Mouse (Mus musculus) fibroblast of lung, adult 2 months (primary cell): ENCODE measurements around the gene Tnks2.

Experiments
- DNase-seq: peaks from one replicate; pipeline ENCODE4 v3.0.0-alpha.2; 2011; ENCODE audit warnings: low read depth

Gene Tnks2

DNA sequence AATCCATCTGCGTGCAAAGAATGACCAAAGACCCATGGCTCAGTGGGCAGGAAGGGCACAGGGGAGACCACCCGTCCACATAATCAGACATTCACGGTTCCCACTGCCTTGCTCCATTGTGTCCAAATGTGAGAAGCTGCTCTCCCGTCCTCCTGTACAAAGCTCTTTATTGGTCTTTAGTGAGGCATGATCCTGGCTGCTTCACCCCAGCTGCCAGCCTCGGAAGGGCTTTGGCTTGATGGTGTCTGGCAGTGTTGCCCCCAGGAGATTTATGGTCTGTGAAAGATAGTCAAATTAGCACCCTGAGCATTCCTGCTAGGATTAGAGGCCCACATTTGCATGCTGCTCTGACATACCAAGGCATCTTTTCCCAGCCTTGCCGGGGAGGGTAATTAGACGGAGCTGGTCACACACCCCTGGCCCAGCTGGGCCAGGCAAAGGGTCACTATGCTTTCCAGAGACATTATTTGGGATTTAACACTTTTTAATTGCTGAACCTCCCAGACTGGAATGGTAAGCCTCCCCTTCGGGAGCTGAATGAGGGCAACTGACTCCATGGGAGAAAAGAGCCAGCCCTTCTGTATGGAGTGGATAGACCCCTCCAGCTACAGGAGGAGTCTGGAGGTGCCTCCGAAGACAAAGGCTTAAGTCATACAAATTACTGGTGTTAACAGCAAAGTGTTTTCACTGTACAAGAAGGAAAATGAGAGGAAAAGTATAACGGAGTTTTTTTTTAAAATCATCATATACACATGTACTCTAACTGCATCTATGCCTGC is 62.9 kb downstream of the Tnks2 start:
- DNase-seq = no peak

DNA sequence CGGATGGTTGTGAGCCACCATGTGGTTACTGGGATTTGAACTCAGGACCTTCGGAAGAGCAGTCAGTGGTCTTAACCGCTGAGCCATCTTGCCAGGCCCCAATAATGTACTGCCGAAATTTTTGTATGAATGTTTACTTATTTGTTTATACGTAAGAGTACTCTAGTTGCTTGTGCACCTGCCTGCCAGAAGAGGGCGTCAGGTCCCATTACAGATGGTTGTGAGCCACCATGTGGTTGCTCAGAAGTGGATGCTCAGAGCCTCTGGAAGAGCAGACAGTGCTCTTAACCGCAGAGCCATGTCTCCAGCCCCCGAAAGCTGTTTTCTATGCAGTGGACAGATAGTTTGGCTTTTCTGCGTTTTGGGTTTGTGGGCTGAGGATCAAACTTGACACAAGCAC is 63.7 kb downstream of the Tnks2 start:
- DNase-seq = no peak

DNA sequence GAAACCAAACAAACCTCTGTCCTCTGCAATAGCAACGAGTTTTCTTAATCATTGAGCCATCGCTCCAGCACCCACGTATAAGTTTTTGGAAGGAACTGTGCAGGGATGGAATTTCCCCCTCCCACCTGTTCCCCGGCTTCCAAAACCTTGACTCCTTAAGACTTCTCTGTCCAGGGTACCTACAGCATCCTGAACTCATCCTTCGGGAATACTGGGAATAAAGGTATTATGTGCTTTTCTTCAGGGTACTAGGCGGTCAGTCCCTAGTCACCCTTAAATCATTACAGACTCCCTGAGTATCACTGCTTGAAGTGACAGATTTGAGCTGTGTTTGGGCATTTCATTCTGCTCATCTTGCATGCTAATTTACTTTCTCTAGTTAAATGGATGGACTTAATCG is 69.3 kb downstream of the Tnks2 start:
- no peak for DNase-seq

DNA sequence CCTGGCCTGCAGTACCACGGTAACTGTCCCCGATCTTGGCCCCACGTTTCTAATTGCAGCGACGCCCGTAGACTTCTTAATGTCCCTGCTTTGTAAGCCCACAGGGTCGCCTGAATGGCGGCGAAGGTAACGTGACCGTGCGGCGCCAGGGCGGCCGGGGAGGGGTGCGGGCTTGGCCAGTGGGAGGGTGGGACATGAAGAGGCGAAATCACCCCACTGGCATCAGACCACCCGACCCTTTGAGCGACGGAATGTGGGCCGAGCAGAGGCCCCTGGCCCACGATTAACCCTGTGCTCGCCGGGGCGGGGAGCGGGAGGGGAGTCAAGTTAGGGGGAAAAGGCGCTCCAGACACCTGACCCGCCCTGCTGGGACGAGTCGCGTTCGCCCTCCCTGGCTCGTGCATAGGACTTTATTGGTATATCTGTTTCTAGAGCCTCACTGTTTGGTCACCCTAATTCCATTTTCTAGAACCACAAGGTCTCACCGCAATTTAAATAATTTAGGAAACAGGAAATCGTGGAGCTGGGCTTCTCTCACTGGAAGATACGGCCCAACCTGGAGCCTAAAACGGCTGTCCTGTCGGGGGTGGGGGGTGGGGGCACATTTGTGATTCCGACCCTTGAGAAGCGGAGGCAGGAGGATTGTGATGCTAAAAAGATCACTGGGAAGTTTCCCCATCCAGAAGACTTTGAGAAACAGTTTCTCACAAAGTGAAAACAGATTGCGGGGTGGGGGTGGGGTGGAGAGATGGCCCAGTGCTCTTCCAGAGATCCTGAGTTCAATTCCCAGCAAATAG is 70.4 kb downstream of the Tnks2 start:
- DNase-seq = no peak

DNA sequence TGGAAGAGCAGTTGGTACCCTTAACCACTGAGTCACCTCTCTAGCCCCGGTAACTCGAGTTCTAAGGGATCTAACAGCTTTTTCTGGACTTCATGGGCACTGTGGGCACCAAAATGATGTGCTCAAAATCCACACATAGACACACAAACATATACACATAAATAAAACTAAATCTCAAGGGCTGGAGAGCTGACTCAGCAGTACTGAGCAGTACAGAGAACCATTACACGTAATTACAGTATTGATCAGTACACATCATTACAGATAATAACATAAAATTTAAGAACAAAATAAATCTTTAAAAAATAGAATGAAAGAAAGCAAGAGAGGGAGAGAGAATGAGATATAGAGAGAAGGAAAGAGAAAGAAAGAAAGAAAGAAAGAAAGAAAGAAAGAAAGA is 75.1 kb downstream of the Tnks2 start:
- no peak for DNase-seq

DNA sequence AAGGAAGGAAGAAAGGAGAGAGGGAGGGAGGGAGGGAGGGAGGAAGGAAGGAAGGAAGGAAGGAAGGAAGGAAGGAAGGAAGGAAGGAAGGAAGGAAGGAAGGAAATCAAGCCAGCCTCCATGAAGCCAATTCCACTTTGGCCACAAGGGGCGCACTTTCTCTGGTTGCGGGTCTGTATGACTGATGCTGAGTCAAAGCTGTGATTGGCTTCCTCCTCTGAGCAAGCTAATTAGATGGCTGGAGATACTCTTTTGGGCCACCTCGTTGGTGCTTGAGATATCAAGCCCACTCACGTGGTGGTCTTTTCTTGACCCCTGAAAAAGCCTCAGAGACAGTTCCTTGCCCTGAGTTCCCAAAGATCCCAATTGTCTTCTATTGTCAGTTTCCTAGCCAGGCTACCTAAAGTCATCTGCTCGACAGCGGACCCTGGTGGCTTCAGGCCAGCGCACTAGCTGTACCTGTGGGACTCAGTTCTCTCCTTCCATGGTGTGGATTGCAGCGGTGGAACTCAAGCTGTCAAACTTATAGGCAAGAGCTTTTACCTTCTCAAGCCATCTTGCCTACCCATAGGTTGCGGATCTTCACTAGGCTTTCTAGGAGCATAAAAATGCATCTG is 75.8 kb downstream of the Tnks2 start:
- DNase-seq = no peak

DNA sequence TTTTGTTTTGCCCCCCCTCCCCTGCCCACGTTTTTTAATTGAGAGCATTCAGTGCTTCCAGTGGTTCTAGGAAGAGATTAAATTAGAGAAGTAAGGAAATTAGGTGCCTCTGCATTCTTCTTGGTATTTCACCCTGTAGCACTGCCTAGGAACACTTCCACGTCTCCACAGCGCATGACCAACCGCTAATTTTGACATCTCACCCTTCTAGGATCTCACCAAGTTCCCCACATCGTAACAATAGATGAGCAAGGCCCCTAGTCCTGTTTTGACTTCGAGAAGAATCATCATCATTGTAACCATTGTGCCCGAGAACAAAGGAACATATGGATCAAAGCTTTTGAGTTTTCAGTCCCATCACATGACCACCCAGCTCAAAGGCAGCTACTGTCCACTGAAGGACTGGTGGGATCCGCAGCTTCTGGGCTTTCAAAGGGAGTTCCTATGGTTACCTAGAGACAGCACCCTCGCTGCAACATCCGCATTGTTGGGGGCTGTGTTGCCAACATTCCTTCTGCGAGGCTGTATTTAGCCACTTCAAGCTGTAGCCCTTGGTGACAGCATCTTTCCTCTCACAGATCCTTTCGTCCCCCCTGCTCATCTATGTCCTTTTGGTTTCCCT is 76.5 kb downstream of the Tnks2 start:
- DNase-seq = no peak

DNA sequence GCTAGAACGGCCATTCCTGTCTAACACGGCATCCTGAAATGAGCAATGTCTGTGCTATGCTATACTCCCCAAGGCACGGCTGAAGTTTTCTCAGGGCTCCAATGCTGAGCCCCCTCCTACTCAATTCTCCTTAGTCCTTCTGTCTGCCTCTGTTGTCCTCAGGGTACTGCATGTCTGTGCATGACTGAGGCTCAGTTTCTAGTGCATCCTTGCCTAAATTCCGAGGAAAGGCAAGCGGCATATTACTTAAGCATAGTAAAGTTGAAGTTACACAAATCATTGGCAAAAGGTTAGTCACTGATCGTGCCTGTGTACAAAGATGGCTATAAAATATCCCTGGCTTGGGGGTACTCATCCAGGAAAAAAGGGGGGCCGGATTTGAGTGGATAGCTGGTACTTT is 79.0 kb downstream of the Tnks2 start:
- DNase-seq = no peak

DNA sequence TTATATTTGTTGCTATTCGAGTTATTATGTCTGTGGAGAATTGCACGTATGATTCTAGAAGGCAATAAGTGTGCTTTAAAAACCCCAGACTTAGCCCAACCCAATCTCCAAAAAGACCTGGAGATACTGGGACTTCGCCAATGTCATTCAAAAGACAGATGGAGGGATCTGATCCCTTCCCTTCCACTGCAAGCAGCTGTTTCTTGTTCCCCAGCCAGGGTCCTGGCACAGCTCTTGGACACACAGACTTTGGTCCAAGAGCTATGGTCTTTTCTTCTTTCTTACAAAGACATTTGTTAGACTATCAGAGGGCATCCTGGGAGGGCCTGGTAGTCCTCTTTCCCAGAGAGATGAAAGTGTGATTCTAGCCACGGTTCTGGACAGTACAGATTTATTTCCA is 82.2 kb downstream of the Tnks2 start:
- no peak for DNase-seq

DNA sequence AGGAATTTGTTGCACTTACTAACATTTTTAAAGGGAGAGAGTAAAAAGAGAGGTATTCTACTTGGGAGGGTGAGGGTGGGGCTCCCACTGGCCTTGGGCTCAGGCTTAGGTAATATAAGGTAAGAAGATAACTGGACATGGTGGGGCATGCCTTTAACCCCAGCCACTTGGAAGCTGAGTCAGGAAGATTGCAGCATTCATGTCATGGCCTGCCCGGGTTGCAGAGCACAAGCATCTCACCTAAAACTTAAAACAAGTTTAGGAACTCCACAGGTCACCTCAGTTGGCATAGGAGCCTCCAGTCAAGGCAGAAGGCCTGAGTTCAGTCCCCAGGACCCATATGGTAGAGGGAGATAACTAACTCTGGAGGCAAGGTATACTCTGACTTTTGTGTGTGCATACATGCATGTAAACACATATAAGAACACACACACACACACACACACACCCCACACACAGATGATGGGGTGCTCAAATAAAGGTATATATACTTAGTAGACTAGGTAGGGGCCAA is 82.9 kb downstream of the Tnks2 start:
- DNase-seq = no peak

DNA sequence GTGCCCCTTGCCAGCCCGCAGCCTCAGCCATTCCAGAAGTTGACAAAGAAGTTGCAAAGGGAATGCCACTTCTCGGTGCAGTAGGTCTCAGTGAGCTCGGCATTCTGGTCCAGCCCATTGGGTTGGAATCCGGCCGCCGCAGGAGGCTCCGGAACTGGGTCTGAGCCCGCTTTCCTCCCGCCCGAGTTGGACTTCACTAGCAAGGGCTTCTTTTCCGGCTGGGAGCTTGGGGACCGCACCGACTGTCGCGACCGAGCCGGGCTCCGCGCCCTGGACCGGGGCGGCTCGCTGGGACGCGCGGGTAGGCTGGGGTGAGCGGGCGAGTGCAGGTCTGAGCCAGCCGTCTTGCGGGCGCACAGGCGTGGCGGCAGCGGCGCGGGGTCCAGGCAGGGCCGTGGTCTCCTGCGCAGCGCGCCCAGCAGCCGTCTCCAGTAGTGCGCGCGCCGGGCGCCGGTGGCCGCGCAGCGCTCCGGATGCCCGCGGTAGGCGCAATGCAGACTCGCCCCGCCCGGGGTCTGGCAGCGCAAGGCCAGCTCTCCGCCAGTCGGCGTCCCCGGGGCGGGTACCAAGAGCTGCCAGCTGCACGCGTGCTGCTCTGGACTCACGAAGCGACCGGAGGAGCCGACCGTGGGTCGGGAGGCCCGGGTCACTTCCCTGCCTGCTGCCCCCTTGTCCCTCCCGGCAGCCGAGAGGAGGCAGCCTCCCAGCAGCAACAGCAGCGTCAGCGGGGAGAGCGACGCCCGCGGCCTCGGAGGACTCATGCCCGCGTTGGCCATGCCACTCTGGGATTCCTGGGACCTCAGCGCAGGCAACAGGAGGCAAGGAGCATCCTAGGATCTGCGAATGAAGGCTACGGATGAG is 84.6 kb downstream of the Tnks2 start:
- DNase-seq = peak; percentile 70

DNA sequence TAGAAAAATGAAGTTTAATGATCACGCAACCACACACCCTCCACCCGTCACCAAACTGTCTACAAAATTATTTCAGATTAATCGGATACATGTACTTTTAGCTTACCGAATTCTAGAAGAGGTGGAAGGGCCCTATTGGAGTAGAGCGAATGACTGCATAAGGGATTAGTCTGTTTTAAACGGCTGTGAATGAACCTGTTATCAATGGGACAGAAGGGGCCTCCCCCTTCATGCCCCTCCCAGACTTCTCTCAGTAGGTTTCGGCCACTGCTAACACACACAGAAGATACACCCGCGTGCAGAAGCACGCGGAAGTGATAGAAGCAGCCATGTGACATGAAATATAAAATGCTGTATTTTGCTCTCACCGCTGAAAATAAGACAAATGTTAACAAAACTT is 85.4 kb downstream of the Tnks2 start, which contains the start of gene Fgfbp3:
Gene Fgfbp3, minus strand, starts transcription at position 150 of the 400 bp plus-strand sequence.
- DNase-seq = no peak

DNA sequence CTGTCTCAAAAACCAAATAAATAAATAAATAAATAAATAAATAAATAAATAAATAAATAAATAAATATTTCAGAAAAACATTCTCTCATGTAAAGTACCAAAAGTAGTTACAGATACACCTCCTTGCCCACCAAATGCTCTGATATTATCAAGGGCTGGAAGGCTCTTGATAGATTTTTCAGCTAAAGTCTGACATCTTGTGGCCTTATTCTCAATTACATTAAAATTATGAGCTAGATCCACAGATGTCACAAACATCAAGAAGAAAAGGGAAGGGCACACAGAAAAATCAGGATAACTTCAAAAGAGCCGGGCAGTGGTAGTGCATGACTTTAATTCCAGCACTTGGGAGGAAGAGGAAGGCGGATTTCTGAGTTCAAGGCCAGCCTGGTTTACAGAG is 88.0 kb downstream of the Tnks2 start:
- no peak for DNase-seq

DNA sequence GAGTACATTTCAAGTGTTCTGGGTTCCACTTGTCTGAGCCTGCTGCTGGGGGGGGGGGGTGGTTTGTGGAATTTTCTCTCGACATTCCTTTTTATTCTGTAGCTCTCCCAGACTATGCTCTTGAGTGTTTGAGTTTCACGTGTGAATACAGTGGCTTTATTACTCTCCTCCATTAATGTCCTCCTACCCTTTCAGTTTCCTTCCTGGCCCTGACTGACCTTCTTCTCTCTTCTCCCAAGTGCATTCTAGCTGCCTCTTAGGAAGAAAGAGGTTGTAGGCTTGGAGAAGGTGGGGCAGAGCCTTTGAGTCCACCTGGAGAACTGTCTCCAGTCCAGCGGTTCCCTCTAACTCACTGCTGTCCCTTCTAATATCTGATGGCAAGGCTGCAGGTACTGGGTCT is 88.9 kb downstream of the Tnks2 start:
- no peak for DNase-seq

DNA sequence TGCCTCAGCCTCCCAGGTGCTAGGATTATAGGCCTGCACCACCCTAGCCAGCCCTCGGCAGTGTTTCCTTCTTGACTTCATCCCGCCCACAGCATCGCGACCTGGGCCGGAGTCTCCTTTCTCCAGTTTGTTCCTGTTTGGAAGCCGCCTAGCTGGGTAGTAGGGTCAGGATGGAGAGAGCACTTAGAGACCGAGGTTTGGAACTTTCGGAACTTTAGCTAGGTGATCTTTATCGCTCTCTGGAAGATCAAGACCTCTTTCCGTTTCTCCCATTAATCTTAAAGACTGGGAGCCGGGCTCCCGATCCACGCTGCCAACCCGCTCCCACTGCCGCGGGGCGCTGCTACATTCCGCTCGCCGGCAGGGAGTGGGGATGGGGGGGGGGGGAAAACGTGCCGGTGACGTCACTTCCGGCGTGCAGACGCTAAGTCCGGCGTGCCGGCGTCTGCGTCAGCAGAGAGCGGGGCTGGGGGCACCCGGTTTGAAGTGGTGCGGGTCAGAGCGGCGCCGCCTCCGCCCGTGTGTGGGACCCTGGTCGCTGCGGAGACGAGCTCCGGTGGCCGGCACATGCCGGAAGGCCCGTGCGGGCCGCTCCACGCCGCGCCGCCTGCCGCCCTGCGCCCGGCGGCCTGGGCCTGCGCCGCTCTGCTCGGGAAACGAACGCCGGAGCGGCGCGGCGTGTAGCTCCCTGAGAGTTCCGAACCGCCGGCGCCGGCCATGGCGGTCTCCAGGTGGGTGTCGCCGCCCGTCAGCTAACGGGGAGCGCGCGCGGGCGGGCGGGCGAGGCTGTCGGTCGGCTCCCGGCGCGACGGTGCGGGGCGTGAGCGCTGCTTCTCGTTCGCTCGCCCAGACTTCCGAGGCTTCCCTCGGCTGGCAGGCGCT is 91.9 kb downstream of the Tnks2 start, which contains the start of gene Btaf1:
Gene Btaf1, plus strand, starts transcription at position 409 of the 882 bp plus-strand sequence.
- DNase-seq = peak; percentile 72

DNA sequence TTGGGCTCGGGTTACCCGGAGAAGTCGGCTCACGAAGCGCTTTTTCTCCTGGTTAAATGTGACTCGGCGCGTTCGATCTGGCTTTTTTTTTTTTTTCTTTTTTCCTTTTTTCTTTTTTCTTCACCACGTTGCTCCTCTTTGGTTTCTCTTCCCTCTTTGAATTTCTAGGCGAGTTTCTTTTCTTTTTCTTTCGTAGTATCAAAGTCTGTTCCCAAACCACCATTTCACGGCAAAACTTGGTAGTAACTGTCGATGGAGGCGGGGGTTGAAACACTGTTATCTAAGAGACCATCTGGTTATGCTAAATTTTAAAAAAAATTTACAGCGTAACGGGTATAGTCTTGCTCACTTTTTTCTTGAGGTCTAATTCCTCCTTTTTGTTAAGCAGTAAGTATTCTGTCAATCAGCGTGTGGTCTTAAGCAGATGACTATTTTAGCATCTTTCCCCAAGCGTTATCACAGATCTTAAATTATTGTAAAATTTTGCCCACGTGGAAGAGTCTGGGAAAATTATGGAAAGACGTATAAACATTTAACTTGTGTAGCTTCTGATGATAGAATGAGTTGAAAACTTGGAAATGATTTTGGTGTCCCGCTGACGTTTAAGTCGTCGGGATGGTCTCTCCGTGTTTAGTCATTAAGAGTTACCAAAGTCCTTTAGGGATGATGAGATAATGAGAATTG is 92.7 kb downstream of the Tnks2 start:
- no peak for DNase-seq

DNA sequence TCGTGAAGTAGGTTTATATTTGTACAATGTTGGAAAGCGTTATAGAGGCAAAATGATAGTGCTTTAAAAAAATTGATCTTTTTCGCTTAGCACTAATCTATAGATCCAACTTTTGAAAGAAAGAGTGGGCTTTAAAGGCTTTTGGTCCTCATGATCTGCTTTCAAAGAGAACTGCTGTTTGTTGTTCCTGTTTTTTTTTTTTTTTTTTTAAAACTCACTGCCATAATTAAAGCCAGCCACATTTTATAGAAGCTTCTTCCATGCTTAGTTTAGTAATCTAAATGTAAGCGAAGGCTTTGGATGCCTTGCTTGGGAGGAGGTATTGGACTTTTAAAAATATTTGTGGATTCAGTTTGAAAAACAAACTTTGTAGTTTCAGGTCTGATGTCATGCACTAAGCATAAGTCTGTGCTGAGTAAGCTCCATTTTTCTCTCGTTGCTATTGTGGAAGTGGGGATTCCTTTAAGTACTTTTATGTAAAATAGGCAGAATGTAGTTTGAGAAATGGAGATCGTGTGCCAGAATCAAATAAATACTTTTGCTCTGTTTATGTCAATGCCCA is 93.8 kb downstream of the Tnks2 start:
- DNase-seq = no peak

DNA sequence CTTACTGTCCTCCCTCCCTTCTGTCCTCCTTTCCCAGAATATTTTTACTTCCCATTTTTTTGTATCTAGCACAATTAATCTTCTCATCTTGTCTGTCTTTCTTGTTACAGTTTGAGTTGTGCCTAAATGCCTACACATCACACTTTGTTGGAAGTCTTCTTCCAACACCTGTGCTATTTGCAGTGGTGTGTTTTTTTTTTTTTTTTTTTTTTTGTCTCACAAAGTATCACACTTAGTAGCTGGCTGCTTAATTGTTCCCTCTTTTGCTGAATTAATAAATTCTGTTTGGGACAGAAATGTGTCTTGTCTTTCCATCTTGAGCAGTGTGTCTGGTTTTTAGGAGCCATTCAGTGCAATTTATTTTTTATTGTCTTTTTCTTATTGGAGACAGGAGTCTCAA is 95.8 kb downstream of the Tnks2 start:
- DNase-seq = no peak

DNA sequence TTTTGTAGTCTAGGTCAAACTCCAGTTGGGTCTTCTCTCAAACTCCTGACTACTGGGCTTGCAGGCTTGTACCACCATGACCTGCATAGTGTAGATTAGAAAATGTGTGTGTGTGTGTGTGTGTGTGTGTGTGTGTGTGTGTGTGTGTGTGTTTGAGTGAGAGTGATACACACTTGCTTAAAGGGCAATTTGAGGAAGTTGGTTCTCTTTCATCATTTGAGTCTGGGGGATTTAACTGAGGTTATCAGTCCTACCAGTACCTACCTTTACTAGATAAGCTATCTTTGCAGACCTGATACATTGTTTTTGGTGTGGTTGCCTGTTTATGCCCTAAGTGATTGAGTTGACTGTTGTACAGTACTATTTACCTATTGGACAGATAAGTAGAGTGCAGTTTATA is 98.1 kb downstream of the Tnks2 start:
- no peak for DNase-seq
